Mouse (Mus musculus) lung, postnatal 0 days (tissue): ENCODE measurements around the gene Scd2. TPM values are rescaled to one million over a fixed set of nuclear protein-coding genes. Genes with fewer than 3 reads are reported as not detected.
A peak's percentile ranks its signal among the peaks of the same experiment; 100 is the strongest.

Experiments
- ATAC-seq: fragments of 200-750 bp; cut with Nextera tagmentation; 2 replicates; pipeline ENCODE4 v1.8.0; 2017; ENCODE audit warnings: moderate library complexity
- DNase-seq: peaks from one replicate; pipeline ENCODE4 v3.0.0-alpha.2; 2016; ENCODE audit warnings: low spot score
- H3K27ac ChIP-seq: fragments of 300-500 bp; sonication (generic); 2 replicates; pipeline ENCODE4 v1.5.1; 2014; ENCODE audit warnings: antibody characterized with exemption, mild to moderate bottlenecking, low read length, mixed read lengths
- H3K27me3 ChIP-seq: fragments of 300-500 bp; sonication (generic); replicated peaks from 2 replicates; pipeline ENCODE4 v1.6.1; 2014; ENCODE audit warnings: low read length, mixed read lengths; ENCODE audit not compliant: insufficient read depth
- H3K36me3 ChIP-seq: fragments of 300-500 bp; sonication (generic); 2 replicates; pipeline ENCODE4 v1.6.1; 2014; ENCODE audit warnings: low read length, mixed read lengths; ENCODE audit not compliant: insufficient read depth
- H3K4me1 ChIP-seq: fragments of 300-500 bp; sonication (generic); 2 replicates; pipeline ENCODE4 v1.6.1; 2014; ENCODE audit warnings: antibody characterized with exemption, low read depth, low read length, mixed read lengths; ENCODE audit not compliant: insufficient read depth
- H3K4me2 ChIP-seq: fragments of 300-500 bp; sonication (generic); replicated peaks from 2 replicates; pipeline ENCODE4 v1.6.1; 2014; ENCODE audit warnings: low read depth, mild to moderate bottlenecking, low read length, moderate library complexity, mixed read lengths
- H3K4me3 ChIP-seq: fragments of 300-500 bp; sonication (generic); 2 replicates; pipeline ENCODE4 v1.5.1; 2014; ENCODE audit warnings: low read depth, low read length
- H3K9ac ChIP-seq: fragments of 300-500 bp; sonication (generic); replicated peaks from 2 replicates; pipeline ENCODE4 v1.6.1; 2014; ENCODE audit warnings: low read depth, mild to moderate bottlenecking
- H3K9me3 ChIP-seq: fragments of 300-500 bp; sonication (generic); 2 replicates; pipeline ENCODE4 v1.6.1; 2016; ENCODE audit warnings: low read length, mixed read lengths
- CTCF ChIP-seq: IDR thresholded peaks from 2 replicates; pipeline ENCODE4 v1.5.1; 2016; ENCODE audit warnings: antibody characterized with exemption, mild to moderate bottlenecking
- EP300 ChIP-seq: IDR thresholded peaks from 2 replicates; pipeline ENCODE4 v1.6.1; 2016; ENCODE audit warnings: antibody characterized with exemption, mild to moderate bottlenecking, control low read depth
- WGBS: fragments of 180-500 bp; shearing (Covaris S2); extraction: QIAGEN DNeasy Blood & Tissue Kit; methylation state at CpG from one replicate; pipeline ENCODE4 v1.1.7; 2014; 5-methylcytosine and 5-hydroxymethylcytosine counted together
- polyA plus RNA-seq: library from polyadenylated mRNA; unstranded; fragments of >200 nt; fragmentation: Nextera tagmentation; extraction: Ambion mirVana; gene quantifications from 2 replicates; pipeline ENCODE4 v1.2.1, GENCODE M21; 2015

The Scd2 gene
- polyA plus RNA-seq, 1 experiment from 2014 or later, result 99.3 TPM

DNA sequence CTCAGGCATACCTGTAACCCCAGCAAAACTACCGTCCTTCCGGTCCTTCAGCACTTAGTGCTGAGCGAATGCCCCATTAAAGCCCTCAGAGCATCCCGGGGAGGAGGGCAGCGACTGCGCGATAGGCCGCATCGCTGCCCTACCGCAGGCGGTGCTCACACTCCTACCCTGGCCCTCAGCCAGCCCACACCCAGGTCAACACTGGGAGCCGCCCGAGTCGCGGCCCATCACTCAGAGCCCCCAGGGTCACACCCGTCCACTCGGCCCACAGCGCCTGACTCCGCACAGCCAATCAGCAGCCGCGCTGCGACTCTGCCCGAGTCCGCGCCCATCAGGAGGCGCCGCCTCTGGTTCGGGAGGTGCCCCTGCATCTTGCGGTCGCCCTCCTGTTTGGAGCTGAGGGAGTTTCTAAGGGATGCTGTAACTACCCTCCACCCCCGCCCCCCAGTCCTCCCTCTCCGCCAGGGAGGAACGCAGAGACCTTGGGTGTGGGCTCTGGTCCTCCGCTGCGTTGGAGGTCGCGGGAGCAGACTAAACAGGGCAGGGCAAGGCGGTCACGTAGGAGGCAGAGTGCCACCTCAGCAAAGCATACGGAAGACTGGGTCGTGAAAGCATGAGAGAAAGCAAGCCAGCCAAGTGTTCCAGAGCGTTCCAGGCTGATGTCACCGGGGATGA is 26.5 kb upstream of the Scd2 start:
- TF ChIP-seq CTCF (peak; percentile 61), EP300 (0 out of 2 replicates have a peak, but pooled peaks have one; percentile 46)
- peak overlapping the region; percentile 77 for H3K4me2 ChIP-seq
- no peaks in the 10 kb centered on the region for H3K36me3 ChIP-seq
- H3K4me1 ChIP-seq, result 0 out of 2 replicates have a peak, but pooled peaks cover 5% of the 10 kb centered on the region
- H3K27me3 ChIP-seq, result no peaks in the 10 kb centered on the region
- H3K4me3 ChIP-seq, result peak overlapping the region; percentile 56
- peak overlapping the region; percentile 93 for H3K27ac ChIP-seq
- ATAC-seq (peak; percentile 99), DNase-seq (peak; percentile 96)
- H3K9ac ChIP-seq, result peak overlapping the region; percentile 63
- no peaks in the 10 kb centered on the region for H3K9me3 ChIP-seq
- under 1% methylated on average over 41 of the region's 43 CpGs for WGBS

DNA sequence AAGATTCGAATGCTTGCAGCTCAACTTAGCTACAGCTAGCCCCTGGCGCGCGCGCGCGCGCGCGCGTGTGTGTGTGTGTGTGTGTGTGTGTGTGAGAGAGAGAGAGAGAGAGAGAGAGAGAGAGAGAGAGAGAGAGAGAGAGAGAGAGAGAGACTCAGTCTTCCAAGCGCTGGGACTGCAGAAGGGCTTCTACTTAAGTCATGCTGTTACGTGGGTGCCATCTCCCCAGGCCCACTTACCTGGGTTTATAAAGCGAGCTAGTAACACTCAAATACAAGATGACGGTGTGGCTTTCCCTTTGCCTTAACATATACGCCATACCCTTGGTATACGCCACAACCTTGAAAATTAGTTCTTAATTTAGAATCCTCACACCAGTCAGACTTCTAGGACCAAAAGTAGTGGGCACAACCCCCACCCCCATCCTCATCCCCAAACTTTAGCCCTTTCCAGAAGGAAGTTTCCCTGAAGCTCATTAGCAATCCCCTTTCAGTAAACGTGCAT is 25.9 kb upstream of the Scd2 start:
- Histone ChIP-seq H3K4me1 (0 out of 2 replicates have a peak, but pooled peaks cover 5% of the 10 kb centered on the region), H3K9ac (peak overlapping the region; percentile 63), H3K36me3 (no peaks in the 10 kb centered on the region), H3K27me3 (no peaks in the 10 kb centered on the region), H3K27ac (peak overlapping the region; percentile 93), H3K9me3 (no peaks in the 10 kb centered on the region), H3K4me2 (peak overlapping the region; percentile 77), H3K4me3 (peak overlapping the region; percentile 56)
- DNase-seq (no peak), ATAC-seq (no peak)
- TF ChIP-seq CTCF (no peak), EP300 (no peak)
- 10% methylated on average over 17 of the region's 18 CpGs for WGBS

DNA sequence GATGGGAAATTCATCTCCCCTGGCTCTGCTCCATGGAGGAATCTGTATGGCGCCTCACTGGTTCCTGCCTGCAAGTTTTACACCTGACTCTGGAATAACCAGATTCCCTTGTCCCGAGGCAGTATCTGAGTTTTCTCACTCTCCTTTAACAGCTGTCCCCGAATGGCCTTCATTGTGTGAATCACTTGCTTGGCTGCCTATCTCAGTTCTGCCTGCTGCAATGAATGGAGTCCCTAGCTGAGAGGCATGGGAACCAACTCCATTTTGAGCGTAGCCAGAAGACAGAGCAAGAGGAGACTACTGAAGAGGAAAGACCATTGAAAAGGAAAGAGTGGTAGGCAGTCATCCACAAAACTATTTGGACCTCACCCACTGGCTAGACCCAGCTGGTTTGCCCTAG is 19.8 kb upstream of the Scd2 start:
- DNase-seq (no peak), ATAC-seq (no peak)
- Histone ChIP-seq H3K4me2 (no peak overlapping the region), H3K27me3 (no peaks in the 10 kb centered on the region), H3K4me3 (no peak overlapping the region), H3K4me1 (no peaks in the 10 kb centered on the region), H3K9ac (no peak overlapping the region), H3K36me3 (no peaks in the 10 kb centered on the region), H3K9me3 (no peaks in the 10 kb centered on the region), H3K27ac (no peak overlapping the region)
- WGBS, result 78% methylated on average over 4 of the region's 4 CpGs
- TF ChIP-seq CTCF (no peak), EP300 (no peak)

- Histone ChIP-seq H3K36me3 (no peaks in the 10 kb centered on the region), H3K4me3 (no peak overlapping the region), H3K9me3 (no peaks in the 10 kb centered on the region), H3K4me1 (no peaks in the 10 kb centered on the region), H3K27me3 (no peaks in the 10 kb centered on the region), H3K4me2 (no peak overlapping the region), H3K27ac (no peak overlapping the region), H3K9ac (no peak overlapping the region)
- ATAC-seq (no peak), DNase-seq (no peak)
- 97% methylated on average over 4 of the region's 4 CpGs for WGBS
- TF ChIP-seq CTCF (no peak), EP300 (no peak)
These were observed 19.0 kb upstream of the Scd2 start for GRCm38 (mm10) chr19:44274452-44274851.

- no peak for TF ChIP-seq CTCF
- no peak for TF ChIP-seq EP300
- H3K27me3 ChIP-seq, result no peaks in the 10 kb centered on the region
- H3K9ac ChIP-seq, result no peak overlapping the region
- WGBS, result 83% methylated on average over 1 of the region's 1 CpGs
- H3K4me2 ChIP-seq, result no peak overlapping the region
- ATAC-seq (no peak), DNase-seq (no peak)
- H3K36me3 ChIP-seq, result no peaks in the 10 kb centered on the region
- no peaks in the 10 kb centered on the region; the same call in 1 of the 2 replicates for H3K4me1 ChIP-seq
- no peaks in the 10 kb centered on the region for H3K9me3 ChIP-seq
- no peak overlapping the region for H3K4me3 ChIP-seq
- H3K27ac ChIP-seq, result no peak overlapping the region
These were observed 18.1 kb upstream of the Scd2 start for GRCm38 (mm10) chr19:44275418-44275817.

GRCm38 (mm10) chr19:44276861-44277260 is 16.6 kb upstream of the Scd2 start:
- Histone ChIP-seq H3K4me3 (no peak overlapping the region), H3K4me2 (no peak overlapping the region), H3K36me3 (no peaks in the 10 kb centered on the region), H3K9me3 (no peaks in the 10 kb centered on the region), H3K9ac (no peak overlapping the region), H3K27me3 (no peaks in the 10 kb centered on the region), H3K4me1 (peaks cover 12% of the 10 kb centered on the region), H3K27ac (no peak overlapping the region)
- TF ChIP-seq CTCF (no peak), EP300 (no peak)
- no peak for DNase-seq
- WGBS, result 63% methylated on average over 5 of the region's 5 CpGs
- ATAC-seq, result no peak
